Mouse (Mus musculus): ENCODE results near the gene Cog1. TPM values are rescaled to one million over a fixed set of nuclear protein-coding genes. Genes with fewer than 3 reads are reported as not detected.

Cog1 gene
- polyA plus RNA-seq (2015; fragmentation: Nextera tagmentation; extraction: Ambion mirVana) = 25.4 and 27.7 TPM in 2 replicates

DNA sequence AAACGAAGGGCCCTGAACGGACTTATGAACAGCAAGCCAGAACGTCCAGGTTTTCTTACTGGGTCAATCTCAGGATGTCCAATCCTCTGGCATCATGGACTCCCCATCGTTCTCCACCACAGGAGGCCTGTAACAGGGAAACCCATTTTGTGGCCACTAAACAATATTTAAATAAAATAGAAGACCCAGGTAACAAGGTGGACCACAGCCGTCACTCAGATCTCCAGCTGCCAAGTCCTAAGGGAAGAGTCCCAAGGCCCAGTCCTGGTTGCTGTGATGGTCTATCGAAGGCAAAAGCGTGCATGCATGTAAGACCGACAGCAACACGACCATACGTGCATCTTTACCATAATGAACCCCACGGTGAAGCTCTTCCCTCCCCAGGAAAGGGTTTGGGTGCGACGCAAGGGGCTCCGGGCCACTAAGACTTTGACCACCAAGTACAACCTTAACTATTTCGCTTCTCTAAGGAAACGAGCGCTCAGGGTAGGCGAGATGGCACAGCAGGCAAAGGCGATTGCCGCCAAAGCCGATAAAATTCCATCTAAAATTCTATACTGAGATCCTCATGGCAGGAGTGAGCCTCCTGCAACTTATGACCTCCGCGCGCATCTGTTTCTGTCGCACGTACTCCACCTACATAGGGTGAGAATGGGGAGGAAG is at the start of gene Cog1:
Cog1 (plus strand) TSS at position 480 of the 663 bp plus-strand sequence.
- Histone ChIP-seq H3K4me1 (peaks cover 43% of the 10 kb centered on the region), H3K4me3 (peak within 1 kb of the TSS; percentile 90), H3K36me3 (peaks cover 22% of the 10 kb centered on the region), H3K27ac (peak within 1 kb of the TSS; percentile 82; the same call in 1 of the 2 replicates), H3K27me3 (no peaks in the 10 kb centered on the region), H3K9me3 (0 out of 2 replicates have a peak, but pooled peaks cover 4% of the 10 kb centered on the region), H3K9ac (peak within 1 kb of the TSS; percentile 93), H3K4me2 (replicated peaks) (peak within 1 kb of the TSS; percentile 68)
- 45% methylated on average over 26 of the region's 26 CpGs for WGBS
- ATAC-seq (ENCODE audit: low FRiP score, low read depth) = no peak

DNA sequence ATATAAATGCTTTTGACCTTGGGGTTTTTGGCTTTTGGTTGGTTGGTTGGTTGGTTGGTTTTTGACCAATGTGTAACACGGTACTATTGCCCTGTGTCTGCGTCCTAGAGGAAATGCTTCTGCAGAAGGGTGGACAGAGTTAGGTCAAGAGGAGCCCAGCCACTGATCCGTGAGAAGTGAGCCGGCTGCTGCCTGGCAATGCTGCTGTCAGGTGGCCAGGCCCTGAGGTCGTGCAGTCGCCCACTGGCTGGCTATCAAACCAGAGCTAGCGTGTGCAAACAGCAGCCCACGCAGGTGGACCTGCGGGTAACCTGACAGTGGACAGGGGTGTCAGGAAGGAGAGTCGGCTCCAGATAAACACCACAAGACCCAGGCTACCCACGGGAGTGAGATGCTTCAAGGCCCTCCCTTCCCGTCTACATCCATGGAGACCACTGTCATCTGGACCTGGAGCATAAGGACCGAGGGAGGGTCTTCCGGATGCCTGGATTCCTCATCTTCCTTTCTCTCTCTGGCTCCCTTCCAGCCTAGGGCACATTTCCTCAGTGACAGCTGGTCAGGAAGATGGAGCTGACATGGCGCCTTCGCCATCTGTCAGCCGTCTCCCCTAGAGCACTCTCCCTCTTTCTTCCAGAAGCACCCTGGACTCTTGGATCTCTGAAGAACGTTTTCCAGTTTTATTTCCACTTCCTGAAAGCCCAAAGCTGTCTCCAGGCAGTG is 48.3 kb upstream of the Cog1 start:
- Histone ChIP-seq H3K4me3 (no peak overlapping the region), H3K9ac (no peak overlapping the region), H3K4me2 (replicated peaks) (no peak overlapping the region), H3K27me3 (no peaks in the 10 kb centered on the region), H3K4me1 (peaks cover 21% of the 10 kb centered on the region), H3K9me3 (no peaks in the 10 kb centered on the region), H3K36me3 (no peaks in the 10 kb centered on the region), H3K27ac (no peak overlapping the region)
- no peak for ATAC-seq (ENCODE audit: low FRiP score, low read depth)
- WGBS = 84% methylated on average over 18 of the region's 18 CpGs

DNA sequence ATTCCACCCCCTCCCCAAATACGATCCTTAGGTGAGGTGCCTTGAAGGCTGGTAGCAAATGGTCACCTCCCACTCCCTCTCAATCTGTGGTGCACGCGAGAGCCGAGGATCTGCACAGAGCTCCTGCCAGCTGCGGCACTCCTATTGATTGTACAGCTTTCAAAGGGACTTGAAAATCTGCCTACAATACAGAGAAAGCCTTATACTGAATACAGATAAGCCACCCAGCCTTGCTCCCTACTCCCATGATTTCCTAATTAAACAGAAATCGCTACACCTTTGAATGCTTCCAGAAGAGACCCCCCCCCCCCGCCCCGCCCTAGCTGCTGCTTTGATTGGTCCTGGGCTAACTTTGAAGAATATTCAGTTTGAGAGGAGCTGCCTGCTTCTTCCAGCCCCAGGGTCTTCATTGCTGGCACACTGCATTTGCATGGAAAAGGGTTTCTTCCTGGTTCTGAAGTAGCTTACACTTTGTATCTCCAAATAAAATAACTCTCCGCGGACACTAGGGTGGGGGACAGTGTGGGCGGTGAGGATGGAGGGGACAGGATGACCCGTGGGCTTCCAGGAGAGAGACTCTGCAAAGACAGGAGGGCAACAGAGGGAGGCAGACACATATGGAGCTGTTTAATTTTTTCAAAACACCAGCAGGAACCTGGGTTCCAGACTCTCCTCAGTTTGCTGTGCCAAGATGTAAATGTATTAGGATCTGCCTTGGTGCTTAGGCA is 47.2 kb upstream of the Cog1 start:
- H3K9ac ChIP-seq = no peak overlapping the region
- H3K9me3 ChIP-seq = peaks cover 4% of the 10 kb centered on the region; the same call in 1 of the 2 replicates
- 66% methylated on average over 12 of the region's 12 CpGs for WGBS
- no peaks in the 10 kb centered on the region for H3K27me3 ChIP-seq
- H3K4me3 ChIP-seq = no peak overlapping the region
- no peaks in the 10 kb centered on the region for H3K36me3 ChIP-seq
- H3K27ac ChIP-seq = no peak overlapping the region
- ATAC-seq (ENCODE audit: low FRiP score, low read depth) = no peak
- no peak overlapping the region for H3K4me2 ChIP-seq (replicated peaks)
- peaks cover 21% of the 10 kb centered on the region for H3K4me1 ChIP-seq

DNA sequence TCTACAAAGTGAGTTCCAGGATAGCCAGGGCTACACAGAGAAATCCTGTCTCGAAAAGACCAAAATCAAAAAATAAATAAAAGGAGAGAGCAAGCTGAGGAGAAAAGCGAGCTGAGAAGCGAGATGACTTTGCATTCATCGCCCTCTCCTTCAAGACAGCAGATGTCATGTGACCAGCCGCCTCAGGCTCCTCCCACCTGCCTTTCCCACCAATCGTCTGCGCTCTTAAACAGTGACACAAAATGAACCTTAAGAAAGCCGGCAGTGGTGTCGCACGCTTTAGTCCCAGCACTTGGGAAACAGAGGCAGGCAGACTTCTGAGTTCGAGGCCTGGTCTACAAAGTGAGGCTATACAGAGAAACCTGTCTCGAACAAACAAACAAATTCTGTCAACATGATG is 41.4 kb upstream of the Cog1 start:
- 95% methylated on average over 12 of the region's 12 CpGs for WGBS

DNA sequence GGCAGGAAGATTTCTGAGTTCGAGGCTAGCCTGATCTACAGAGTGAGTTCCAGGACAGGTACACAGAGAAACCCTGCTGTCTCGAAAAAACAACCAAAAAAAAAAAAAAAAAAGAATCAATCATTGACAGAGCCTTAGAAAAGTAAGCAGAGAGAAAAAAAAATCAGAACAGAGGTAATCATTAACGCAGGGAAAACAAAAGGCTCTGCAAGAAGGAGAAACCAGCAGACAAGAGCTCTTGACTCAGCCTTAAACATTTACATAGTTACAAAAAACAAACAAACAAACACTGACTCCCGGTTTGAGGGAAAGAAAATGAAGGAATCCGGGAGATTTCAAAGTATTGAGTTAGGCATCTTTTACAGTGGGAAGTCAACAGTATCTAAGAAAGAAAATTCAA is 39.4 kb upstream of the Cog1 start:
- Histone ChIP-seq H3K9me3 (peaks cover 4% of the 10 kb centered on the region; the same call in 1 of the 2 replicates), H3K9ac (no peak overlapping the region), H3K27me3 (peaks cover 7% of the 10 kb centered on the region), H3K4me3 (no peak overlapping the region), H3K4me2 (replicated peaks) (no peak overlapping the region), H3K36me3 (no peaks in the 10 kb centered on the region), H3K27ac (no peak overlapping the region), H3K4me1 (peaks cover 22% of the 10 kb centered on the region)
- ATAC-seq (ENCODE audit: low FRiP score, low read depth) = no peak
- WGBS = 82% methylated on average over 5 of the region's 5 CpGs

More for the DNA sequence above, 41.4 kb upstream of the Cog1 start:
- Histone ChIP-seq H3K9me3 (peaks cover 4% of the 10 kb centered on the region; the same call in 1 of the 2 replicates), H3K4me1 (peaks cover 34% of the 10 kb centered on the region), H3K4me3 (no peak overlapping the region), H3K27me3 (no peaks in the 10 kb centered on the region), H3K9ac (no peak overlapping the region), H3K4me2 (replicated peaks) (no peak overlapping the region), H3K36me3 (no peaks in the 10 kb centered on the region), H3K27ac (no peak overlapping the region)
- ATAC-seq (ENCODE audit: low FRiP score, low read depth) = no peak

DNA sequence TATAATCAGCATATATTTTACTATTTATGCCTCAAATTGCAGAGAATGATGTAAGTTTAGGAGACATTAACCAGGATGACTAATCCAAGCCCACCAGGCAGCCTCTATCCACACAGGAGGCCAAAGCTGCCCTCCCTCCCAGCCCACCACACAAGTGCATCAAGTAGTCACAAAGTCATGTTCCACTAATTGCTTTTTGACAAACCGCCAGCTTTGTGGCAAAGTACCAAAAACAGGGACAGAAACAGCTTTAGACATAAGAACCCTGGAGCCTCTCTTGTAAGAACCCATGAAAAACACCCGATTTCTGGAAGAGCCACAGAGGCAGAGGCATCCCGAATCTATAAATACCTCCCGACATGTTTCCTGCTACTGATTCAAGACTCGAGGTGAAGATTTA is 38.7 kb upstream of the Cog1 start:
- no peak overlapping the region for H3K4me3 ChIP-seq
- H3K4me1 ChIP-seq = peaks cover 19% of the 10 kb centered on the region
- H3K36me3 ChIP-seq = no peaks in the 10 kb centered on the region
- no peak overlapping the region for H3K4me2 ChIP-seq (replicated peaks)
- H3K27ac ChIP-seq = no peak overlapping the region
- H3K27me3 ChIP-seq = peaks cover 7% of the 10 kb centered on the region
- no peak overlapping the region for H3K9ac ChIP-seq
- H3K9me3 ChIP-seq = peaks cover 4% of the 10 kb centered on the region; the same call in 1 of the 2 replicates
- WGBS = 57% methylated on average over 5 of the region's 5 CpGs
- no peak for ATAC-seq (ENCODE audit: low FRiP score, low read depth)

DNA sequence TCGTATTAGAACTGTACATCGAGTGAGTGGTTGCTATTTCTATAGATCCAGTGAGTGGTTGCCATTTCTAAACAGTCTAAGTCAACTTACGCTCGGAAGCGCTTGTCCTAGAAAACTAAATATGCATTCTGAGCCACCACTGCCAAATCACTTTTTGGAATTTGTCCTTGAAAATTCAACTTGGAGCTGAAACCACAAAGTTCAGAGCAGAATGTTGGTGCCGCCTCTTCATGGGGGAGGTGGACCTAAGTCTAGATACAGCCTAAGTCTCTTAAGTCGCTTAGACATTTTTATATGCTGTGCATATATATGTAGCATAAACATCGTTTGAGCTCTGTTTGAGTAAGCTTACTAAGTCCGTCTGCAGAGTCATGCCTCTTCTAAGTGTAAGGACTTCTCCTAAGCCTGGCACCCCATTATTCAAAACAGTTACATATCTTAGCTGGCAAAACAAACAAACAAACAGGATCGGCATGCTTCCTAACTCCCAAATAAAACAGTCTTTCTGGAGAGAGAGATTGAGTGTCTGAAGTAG is 37.8 kb upstream of the Cog1 start:
- Histone ChIP-seq H3K4me1 (peaks cover 19% of the 10 kb centered on the region), H3K36me3 (no peaks in the 10 kb centered on the region), H3K9ac (no peak overlapping the region), H3K4me2 (replicated peaks) (no peak overlapping the region), H3K4me3 (no peak overlapping the region), H3K27ac (no peak overlapping the region), H3K27me3 (peaks cover 7% of the 10 kb centered on the region), H3K9me3 (peaks cover 1% of the 10 kb centered on the region; the same call in 1 of the 2 replicates)
- WGBS = 82% methylated on average over 10 of the region's 10 CpGs
- no peak for ATAC-seq (ENCODE audit: low FRiP score, low read depth)

DNA sequence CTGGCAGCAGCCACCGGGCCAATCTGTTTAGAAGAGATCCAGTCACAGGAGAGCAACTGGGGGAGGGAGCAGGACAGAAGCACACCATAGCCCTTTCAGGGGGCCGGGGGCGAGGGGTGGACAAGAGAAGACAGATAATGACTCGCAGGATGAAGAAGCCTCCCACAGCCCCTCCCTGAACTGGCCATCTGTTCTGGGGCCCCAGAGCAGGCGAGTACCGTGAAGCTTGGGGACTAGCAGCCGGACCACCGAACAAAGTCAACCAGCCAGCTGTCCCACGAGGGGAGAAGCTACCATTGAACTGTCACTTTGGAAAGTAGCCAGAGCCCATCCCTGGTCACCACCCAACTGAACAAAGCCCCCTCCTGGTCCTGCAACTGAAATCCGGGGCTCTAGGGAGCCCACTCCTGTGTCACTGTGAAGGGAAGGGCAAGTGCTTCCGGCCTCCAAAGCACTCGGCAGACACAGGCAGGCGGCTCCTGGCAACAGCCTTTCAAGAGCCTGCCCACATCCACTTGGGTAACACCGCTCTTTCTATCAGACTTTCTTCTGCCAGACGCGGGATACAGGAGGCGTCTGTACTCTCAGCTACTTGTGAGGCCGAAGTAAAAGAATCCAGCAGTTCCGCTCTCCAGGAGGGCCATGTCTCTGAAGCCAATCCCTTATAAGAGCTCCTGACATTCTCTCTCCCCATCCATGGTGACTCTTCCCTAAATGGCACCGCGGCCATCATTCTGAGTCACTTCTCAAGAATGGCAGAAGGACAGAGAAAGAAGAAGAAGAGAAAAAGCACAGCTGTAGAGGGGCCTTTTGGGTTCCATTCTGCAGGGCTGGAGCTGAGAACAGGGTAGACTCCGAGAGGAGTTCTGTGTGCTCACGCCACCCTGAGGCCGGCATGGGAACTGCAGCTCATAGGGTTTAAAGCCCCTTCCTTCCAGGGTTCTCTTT is 37.0 kb upstream of the Cog1 start:
- peak overlapping the region; percentile 42 for H3K4me2 ChIP-seq (replicated peaks)
- H3K4me1 ChIP-seq = peaks cover 19% of the 10 kb centered on the region
- 18% methylated on average over 24 of the region's 24 CpGs for WGBS
- no peaks in the 10 kb centered on the region for H3K36me3 ChIP-seq
- H3K4me3 ChIP-seq = no peak overlapping the region
- no peak overlapping the region for H3K9ac ChIP-seq
- H3K27me3 ChIP-seq = peaks cover 12% of the 10 kb centered on the region
- peak; percentile 32; the same call in 1 of the 2 replicates for ATAC-seq (ENCODE audit: low FRiP score, low read depth)
- H3K27ac ChIP-seq = peak overlapping the region; percentile 33; the same call in 1 of the 2 replicates
- no peaks in the 10 kb centered on the region; the same call in 1 of the 2 replicates for H3K9me3 ChIP-seq

DNA sequence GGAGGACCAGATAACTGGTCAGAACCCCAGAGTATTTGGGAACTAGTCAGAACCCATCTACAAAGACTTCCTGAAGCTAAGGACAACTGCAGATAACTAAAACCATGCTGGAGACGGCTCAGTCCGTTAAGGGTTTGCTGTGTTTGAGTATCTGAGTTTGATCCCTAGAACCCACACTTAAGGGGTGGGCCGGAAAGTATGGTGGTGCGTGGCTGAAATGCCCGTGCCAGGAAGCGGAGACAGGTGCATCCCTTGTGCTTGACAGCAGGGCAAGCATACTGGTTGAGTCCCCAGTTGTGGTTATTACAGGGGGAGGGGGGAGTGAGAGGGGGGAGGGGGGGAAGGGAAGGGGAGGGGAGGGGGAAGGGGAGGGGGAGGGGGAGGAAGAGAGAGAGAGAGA is 34.5 kb upstream of the Cog1 start:
- no peak overlapping the region for H3K27ac ChIP-seq
- no peak overlapping the region for H3K9ac ChIP-seq
- H3K4me3 ChIP-seq = no peak overlapping the region
- peaks cover 37% of the 10 kb centered on the region for H3K27me3 ChIP-seq
- H3K4me2 ChIP-seq (replicated peaks) = no peak overlapping the region
- H3K4me1 ChIP-seq = peaks cover 37% of the 10 kb centered on the region
- WGBS = 74% methylated on average over 6 of the region's 6 CpGs
- no peak for ATAC-seq (ENCODE audit: low FRiP score, low read depth)
- no peaks in the 10 kb centered on the region for H3K9me3 ChIP-seq
- no peaks in the 10 kb centered on the region for H3K36me3 ChIP-seq

DNA sequence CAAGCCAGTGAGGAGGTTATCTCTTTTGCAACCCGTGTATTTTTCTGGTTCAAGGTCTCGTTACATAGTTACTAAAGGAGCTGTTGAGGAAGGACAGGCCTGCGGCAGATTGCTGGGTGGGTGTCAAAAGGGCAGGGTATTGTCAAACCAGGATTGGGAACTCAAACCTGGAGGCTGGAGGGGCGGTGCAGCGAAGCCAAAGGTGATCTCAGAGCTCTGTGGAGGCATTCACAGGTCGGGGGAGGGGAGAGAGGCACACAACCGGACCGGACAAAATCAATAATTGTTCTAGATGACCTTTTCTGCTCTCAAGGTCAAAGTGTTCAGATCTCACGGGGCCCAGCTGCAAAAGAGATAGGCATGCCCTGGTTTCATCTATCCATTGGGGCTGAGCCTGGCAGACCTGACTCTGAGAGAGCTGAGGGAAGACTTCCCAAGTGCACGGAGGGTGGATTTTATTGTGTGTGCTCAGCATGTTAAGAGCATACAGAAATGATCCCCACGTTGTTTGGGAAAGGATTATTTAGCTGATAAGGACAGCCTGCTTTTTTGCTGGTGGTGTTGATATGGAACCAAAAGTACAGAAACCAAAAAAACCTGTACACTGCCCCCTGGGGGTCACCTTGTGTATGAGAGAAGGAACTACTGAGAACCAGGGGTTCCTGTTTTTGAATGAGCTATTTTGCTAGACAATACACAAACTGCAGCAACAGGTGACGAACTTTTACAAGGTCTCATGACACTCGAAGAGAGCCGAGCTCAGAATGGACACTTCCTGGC is 31.6 kb upstream of the Cog1 start:
- Histone ChIP-seq H3K4me1 (peaks cover 26% of the 10 kb centered on the region), H3K27me3 (peaks cover 64% of the 10 kb centered on the region), H3K27ac (no peak overlapping the region), H3K4me3 (no peak overlapping the region), H3K4me2 (replicated peaks) (no peak overlapping the region; the same call in 1 of the 2 replicates), H3K9ac (no peak overlapping the region), H3K9me3 (no peaks in the 10 kb centered on the region), H3K36me3 (no peaks in the 10 kb centered on the region)
- no peak for ATAC-seq (ENCODE audit: low FRiP score, low read depth)
- 53% methylated on average over 14 of the region's 14 CpGs for WGBS

Data from limb, embryonic 13.5 days (tissue).